Mouse (Mus musculus) stomach, embryonic 14.5 days (tissue): ENCODE data around the gene Coq7. TPM values are rescaled to one million over a fixed set of nuclear protein-coding genes. Genes with fewer than 3 reads are reported as not detected.

Experiments used
- ATAC-seq: fragments of 200-750 bp; cut with Nextera tagmentation; 2 replicates; pipeline ENCODE4 v1.8.0; 2017; ENCODE audit warnings: low read depth, moderate TSS enrichment; ENCODE audit not compliant: insufficient number of reproducible peaks, insufficient read depth, low FRiP score
- H3K27ac ChIP-seq: fragments of 300-500 bp; sonication (generic); 2 replicates; pipeline ENCODE4 v1.5.1; 2014; ENCODE audit warnings: mild to moderate bottlenecking, low read length, moderate library complexity, mixed read lengths
- H3K27me3 ChIP-seq: fragments of 300-500 bp; sonication (generic); 2 replicates; pipeline ENCODE4 v1.6.1; 2014; ENCODE audit warnings: low read length, control low read depth, mixed read lengths; ENCODE audit not compliant: control insufficient read depth, insufficient read depth
- H3K36me3 ChIP-seq: fragments of 300-500 bp; sonication (generic); 2 replicates; pipeline ENCODE4 v1.6.1; 2014; ENCODE audit warnings: mild to moderate bottlenecking, control low read depth, low read length, moderate library complexity, mixed read lengths; ENCODE audit not compliant: control insufficient read depth, insufficient read depth
- H3K4me1 ChIP-seq: fragments of 300-500 bp; sonication (generic); 2 replicates; pipeline ENCODE4 v1.6.1; 2014; ENCODE audit warnings: low read length, control low read depth, mixed read lengths; ENCODE audit not compliant: control insufficient read depth, insufficient read depth
- H3K4me2 ChIP-seq: fragments of 300-500 bp; sonication (generic); replicated peaks from 2 replicates; pipeline ENCODE4 v1.6.1; 2014; ENCODE audit warnings: low read depth, low read length, control low read depth
- H3K4me3 ChIP-seq: fragments of 300-500 bp; sonication (generic); 2 replicates; pipeline ENCODE4 v1.5.1; 2014; ENCODE audit warnings: low read depth, low read length, control low read depth
- H3K9ac ChIP-seq: fragments of 300-500 bp; sonication (generic); replicated peaks from 2 replicates; pipeline ENCODE4 v1.6.1; 2014; ENCODE audit warnings: low read depth, mild to moderate bottlenecking, control low read depth, low read length, moderate library complexity, mixed read lengths
- H3K9me3 ChIP-seq: fragments of 300-500 bp; sonication (generic); 2 replicates; pipeline ENCODE4 v1.6.1; 2016; ENCODE audit warnings: low read depth, low read length, control low read depth; ENCODE audit not compliant: control insufficient read depth
- WGBS: fragments of 180-500 bp; shearing (Covaris S2); extraction: QIAGEN DNeasy Blood & Tissue Kit; methylation state at CpG from one replicate; pipeline ENCODE4 v1.1.7; 2014; 5-methylcytosine and 5-hydroxymethylcytosine counted together
- polyA plus RNA-seq: library from polyadenylated mRNA; unstranded; fragments of >200 nt; fragmentation: Nextera tagmentation; extraction: Ambion mirVana; gene quantifications from 2 replicates; pipeline ENCODE4 v1.2.1, GENCODE M21; 2014

The Coq7 gene
- polyA plus RNA-seq, 1 experiment from 2014 or later = 126 TPM

GRCm38 (mm10) chr7:118544128-118544527 is 11.0 kb upstream of the Coq7 start:
- no peak overlapping the region for H3K9ac ChIP-seq
- no peak overlapping the region for H3K27ac ChIP-seq
- WGBS = 75% methylated on average over 4 of the region's 4 CpGs
- no peak for ATAC-seq
- no peaks in the 10 kb centered on the region for H3K27me3 ChIP-seq
- H3K4me3 ChIP-seq = no peak overlapping the region
- no peak overlapping the region for H3K4me2 ChIP-seq
- H3K9me3 ChIP-seq = no peaks in the 10 kb centered on the region
- no peaks in the 10 kb centered on the region for H3K36me3 ChIP-seq
- H3K4me1 ChIP-seq = no peaks in the 10 kb centered on the region; the same call in 1 of the 2 replicates

- Histone ChIP-seq H3K4me3 (no peak overlapping the region), H3K4me2 (no peak overlapping the region), H3K9me3 (no peaks in the 10 kb centered on the region), H3K27ac (no peak overlapping the region), H3K36me3 (no peaks in the 10 kb centered on the region), H3K9ac (no peak overlapping the region), H3K4me1 (no peaks in the 10 kb centered on the region; the same call in 1 of the 2 replicates), H3K27me3 (no peaks in the 10 kb centered on the region)
- 84% methylated on average over 4 of the region's 4 CpGs for WGBS
- no peak for ATAC-seq
These were observed 1.9 kb upstream of the Coq7 start for GRCm38 (mm10) chr7:118535076-118535475.

DNA sequence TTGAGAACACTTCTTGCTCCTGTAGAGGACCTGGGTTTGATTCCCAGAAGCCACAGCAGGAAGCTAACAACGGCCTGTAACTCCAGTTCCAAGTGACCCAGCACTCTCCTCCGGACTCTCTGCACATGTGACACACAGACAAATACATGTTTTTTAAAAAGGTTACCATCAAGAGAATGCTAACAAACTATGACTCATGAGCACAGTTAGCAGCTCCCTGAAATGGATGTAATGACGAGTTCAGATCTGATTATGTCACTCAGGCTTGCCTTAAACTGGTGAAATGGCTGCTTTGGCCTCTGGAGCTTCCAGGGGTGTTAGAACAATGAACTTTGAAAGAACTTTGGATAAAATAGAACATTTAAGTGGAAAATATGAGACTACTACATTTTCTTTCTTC is 1.2 kb upstream of the Coq7 start:
- Histone ChIP-seq H3K4me2 (no peak overlapping the region), H3K9ac (no peak overlapping the region), H3K27me3 (no peaks in the 10 kb centered on the region), H3K4me3 (no peak overlapping the region), H3K36me3 (no peaks in the 10 kb centered on the region), H3K4me1 (no peaks in the 10 kb centered on the region; the same call in 1 of the 2 replicates), H3K9me3 (no peaks in the 10 kb centered on the region), H3K27ac (no peak overlapping the region)
- no peak for ATAC-seq
- 78% methylated on average over 3 of the region's 3 CpGs for WGBS

DNA sequence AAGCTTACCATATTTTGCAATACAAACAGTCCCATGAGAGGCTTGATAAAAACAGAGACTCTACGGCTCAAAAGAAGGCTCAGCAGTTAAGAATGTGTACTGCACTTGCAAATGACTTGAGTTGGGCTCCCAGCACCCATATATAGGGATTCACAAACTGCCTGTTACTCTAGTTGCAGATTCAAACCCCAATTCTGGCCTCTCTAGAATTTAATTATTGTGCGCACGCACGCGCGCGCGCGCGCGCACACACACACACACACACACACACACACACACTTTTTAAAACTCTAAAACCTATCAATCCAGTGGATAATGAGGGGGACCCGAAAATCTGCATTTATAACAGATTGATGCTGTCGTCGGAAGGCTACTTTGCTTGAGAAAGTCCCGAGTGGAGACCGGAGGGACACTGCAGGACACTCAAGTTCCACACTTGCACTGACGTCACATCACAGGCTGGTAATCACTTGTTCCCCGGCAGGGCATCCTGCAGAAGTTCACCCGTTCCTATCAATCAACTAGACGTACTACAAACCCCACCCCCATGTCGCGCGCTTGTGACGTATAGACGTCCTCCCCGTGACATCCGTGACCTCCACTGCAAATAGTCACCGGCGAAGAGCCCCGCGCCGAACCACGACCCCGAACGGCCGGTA is 508 bp downstream of the Coq7 start:
- no peaks in the 10 kb centered on the region for H3K4me1 ChIP-seq
- H3K9ac ChIP-seq = peak overlapping the region; percentile 41
- H3K4me2 ChIP-seq = peak overlapping the region; percentile 52
- no peaks in the 10 kb centered on the region for H3K27me3 ChIP-seq
- no peaks in the 10 kb centered on the region; the same call in 1 of the 2 replicates for H3K36me3 ChIP-seq
- under 1% methylated on average over 36 of the region's 36 CpGs for WGBS
- H3K27ac ChIP-seq = peak overlapping the region; percentile 89
- ATAC-seq = peak; percentile 91
- peak overlapping the region; percentile 62 for H3K4me3 ChIP-seq
- no peaks in the 10 kb centered on the region for H3K9me3 ChIP-seq

- WGBS = 84% methylated on average over 4 of the region's 4 CpGs
- Histone ChIP-seq H3K9me3 (no peaks in the 10 kb centered on the region), H3K4me2 (no peak overlapping the region), H3K36me3 (peaks cover 12% of the 10 kb centered on the region; the same call in 1 of the 2 replicates), H3K27me3 (no peaks in the 10 kb centered on the region), H3K9ac (no peak overlapping the region), H3K27ac (no peak overlapping the region), H3K4me1 (no peaks in the 10 kb centered on the region), H3K4me3 (no peak overlapping the region)
- no peak for ATAC-seq
These were observed 6.2 kb downstream of the Coq7 start for GRCm38 (mm10) chr7:118526967-118527366.

- no peaks in the 10 kb centered on the region for H3K27me3 ChIP-seq
- no peak overlapping the region for H3K4me2 ChIP-seq
- H3K9me3 ChIP-seq = no peaks in the 10 kb centered on the region
- H3K4me1 ChIP-seq = no peaks in the 10 kb centered on the region
- no peak overlapping the region for H3K4me3 ChIP-seq
- WGBS = 82% methylated on average over 5 of the region's 5 CpGs
- no peak overlapping the region for H3K9ac ChIP-seq
- H3K27ac ChIP-seq = no peak overlapping the region
- no peak for ATAC-seq
- H3K36me3 ChIP-seq = peaks cover 9% of the 10 kb centered on the region; the same call in 1 of the 2 replicates
These were observed 11.1 kb downstream of the Coq7 start for GRCm38 (mm10) chr7:118522077-118522476.

- no peak overlapping the region for H3K4me2 ChIP-seq
- H3K27ac ChIP-seq = no peak overlapping the region
- no peak for ATAC-seq
- H3K9ac ChIP-seq = no peak overlapping the region
- no peak overlapping the region for H3K4me3 ChIP-seq
- no peaks in the 10 kb centered on the region for H3K9me3 ChIP-seq
- no peaks in the 10 kb centered on the region for H3K4me1 ChIP-seq
- no peaks in the 10 kb centered on the region for H3K27me3 ChIP-seq
- WGBS = 69% methylated on average over 8 of the region's 8 CpGs
- H3K36me3 ChIP-seq = no peaks in the 10 kb centered on the region; the same call in 1 of the 2 replicates
These were observed 13.5 kb downstream of the Coq7 start for GRCm38 (mm10) chr7:118519661-118520060.

- peak; percentile 80 for ATAC-seq
- H3K9ac ChIP-seq = no peak overlapping the region
- H3K9me3 ChIP-seq = no peaks in the 10 kb centered on the region
- H3K4me2 ChIP-seq = no peak overlapping the region
- no peak overlapping the region for H3K4me3 ChIP-seq
- no peak overlapping the region for H3K27ac ChIP-seq
- no peaks in the 10 kb centered on the region for H3K27me3 ChIP-seq
- no peaks in the 10 kb centered on the region; the same call in 1 of the 2 replicates for H3K36me3 ChIP-seq
- H3K4me1 ChIP-seq = no peaks in the 10 kb centered on the region
- 2% methylated on average over 18 of the region's 18 CpGs for WGBS
These were observed 14.5 kb downstream of the Coq7 start for GRCm38 (mm10) chr7:118518687-118519086.

DNA sequence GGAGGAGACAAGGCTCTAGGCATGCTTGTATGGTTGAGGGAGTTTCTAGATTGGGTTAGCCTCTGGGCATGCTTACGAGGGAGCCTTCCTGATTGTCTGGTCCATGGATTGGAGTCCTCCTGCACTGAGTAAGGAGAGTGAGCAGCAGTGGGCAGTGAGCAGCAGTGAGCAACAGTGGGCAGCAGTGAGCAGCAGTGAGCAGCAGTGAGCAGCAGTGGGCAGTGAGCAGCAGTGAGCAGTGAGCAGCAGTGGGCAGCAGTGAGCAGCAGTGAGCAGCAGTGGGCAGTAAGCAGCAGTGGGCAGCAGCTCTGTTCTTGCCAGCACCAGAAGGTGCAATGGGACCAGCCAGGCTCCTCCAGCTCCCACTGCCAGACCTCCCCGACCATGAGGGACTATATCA is 15.3 kb downstream of the Coq7 start:
- Histone ChIP-seq H3K9ac (no peak overlapping the region), H3K36me3 (no peaks in the 10 kb centered on the region), H3K9me3 (no peaks in the 10 kb centered on the region), H3K27ac (no peak overlapping the region), H3K4me3 (no peak overlapping the region), H3K27me3 (no peaks in the 10 kb centered on the region), H3K4me1 (no peaks in the 10 kb centered on the region), H3K4me2 (no peak overlapping the region)
- 65% methylated on average over 2 of the region's 2 CpGs for WGBS
- ATAC-seq = no peak
